Mouse (Mus musculus): ENCODE measurements around the gene Dlgap5.

DNA sequence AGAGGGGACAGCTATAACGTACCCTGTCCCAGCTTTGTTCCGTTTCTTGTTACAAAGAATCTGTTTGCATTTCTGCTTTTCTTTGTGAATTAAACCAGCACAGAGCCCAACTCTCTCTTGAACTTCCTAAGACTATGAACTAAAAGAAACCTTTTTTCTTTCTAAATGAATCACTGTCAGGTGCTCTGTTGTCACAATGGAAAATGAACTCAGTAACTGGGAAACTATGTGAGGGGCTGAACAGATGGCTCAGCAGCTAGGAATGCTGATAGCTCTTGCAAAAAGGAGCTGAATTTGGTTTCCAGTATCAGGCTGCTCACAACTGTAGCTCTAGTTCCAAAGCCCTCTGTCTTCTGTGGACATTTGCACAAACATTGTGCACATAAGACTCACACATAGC is 67.2 kb downstream of the Dlgap5 start:
- TF ChIP-seq POLR2A (IDR thresholded peaks at IDR 0.05; ENCODE audit: control insufficient read depth, low read depth, low read length) (no peak), CTCF (IDR thresholded peaks at IDR 0.05; ENCODE audit: control insufficient read depth, insufficient read depth, insufficient replicate concordance, low read depth, low read length) (no peak)
